Mouse (Mus musculus): ENCODE data around the gene Mdfic. TPM values are rescaled to one million over a fixed set of nuclear protein-coding genes. Genes with fewer than 3 reads are reported as not detected.

Mdfic gene
- polyA plus RNA-seq, 1 experiment from 2014 or later = 6.6 TPM

- Histone ChIP-seq H3K27me3 (replicated peaks; ENCODE audit: low read depth, poor library complexity, severe bottlenecking) (no peaks in the 10 kb centered on the region), H3K27ac (replicated peaks) (no peak overlapping the region), H3K36me3 (replicated peaks) (peaks cover 10% of the 10 kb centered on the region), H3K4me3 (no peak overlapping the region), H3K9me3 (no peaks in the 10 kb centered on the region), H3K4me1 (no peaks in the 10 kb centered on the region)
- WGBS = 82% methylated on average over 8 of the region's 8 CpGs
- no peak for DNase-seq (ENCODE audit: low spot score)
Observed at GRCm38 (mm10) chr6:15770128-15770527, 49.7 kb downstream of the Mdfic start.

GRCm38 (mm10) chr6:15777070-15777469, 56.6 kb downstream of the Mdfic start:
- Histone ChIP-seq H3K9me3 (no peaks in the 10 kb centered on the region), H3K4me3 (no peak overlapping the region), H3K27me3 (replicated peaks; ENCODE audit: low read depth, poor library complexity, severe bottlenecking) (no peaks in the 10 kb centered on the region), H3K36me3 (replicated peaks) (no peaks in the 10 kb centered on the region), H3K4me1 (no peaks in the 10 kb centered on the region), H3K27ac (replicated peaks) (no peak overlapping the region)
- WGBS = 92% methylated on average over 3 of the region's 3 CpGs
- DNase-seq (ENCODE audit: low spot score) = no peak

- no peaks in the 10 kb centered on the region for H3K36me3 ChIP-seq (replicated peaks)
- H3K27me3 ChIP-seq (replicated peaks; ENCODE audit: low read depth, poor library complexity, severe bottlenecking) = no peaks in the 10 kb centered on the region
- no peak overlapping the region for H3K27ac ChIP-seq (replicated peaks)
- no peak for DNase-seq (ENCODE audit: low spot score)
- H3K9me3 ChIP-seq = no peaks in the 10 kb centered on the region
- H3K4me1 ChIP-seq = no peaks in the 10 kb centered on the region
- no peak overlapping the region for H3K4me3 ChIP-seq
Observed at GRCm38 (mm10) chr6:15780127-15780526, 59.7 kb downstream of the Mdfic start.

GRCm38 (mm10) chr6:15780688-15781087, 60.2 kb downstream of the Mdfic start:
- Histone ChIP-seq H3K9me3 (no peaks in the 10 kb centered on the region), H3K27me3 (replicated peaks; ENCODE audit: low read depth, poor library complexity, severe bottlenecking) (no peaks in the 10 kb centered on the region), H3K36me3 (replicated peaks) (no peaks in the 10 kb centered on the region), H3K4me3 (no peak overlapping the region), H3K27ac (replicated peaks) (no peak overlapping the region), H3K4me1 (no peaks in the 10 kb centered on the region)
- WGBS = 95% methylated on average over 2 of the region's 2 CpGs
- DNase-seq (ENCODE audit: low spot score) = no peak

- WGBS = 36% methylated on average over 16 of the region's 16 CpGs
- Histone ChIP-seq H3K27ac (replicated peaks) (peak overlapping the region; percentile 30), H3K27me3 (replicated peaks; ENCODE audit: low read depth, poor library complexity, severe bottlenecking) (no peaks in the 10 kb centered on the region), H3K4me1 (peaks cover 28% of the 10 kb centered on the region), H3K9me3 (no peaks in the 10 kb centered on the region), H3K36me3 (replicated peaks) (no peaks in the 10 kb centered on the region), H3K4me3 (no peak overlapping the region)
- DNase-seq (ENCODE audit: low spot score) = peak; percentile 64
Observed at GRCm38 (mm10) chr6:15789523-15790500, 69.4 kb downstream of the Mdfic start.

- peaks cover 28% of the 10 kb centered on the region for H3K4me1 ChIP-seq
Observed at GRCm38 (mm10) chr6:15792680-15793601, 72.5 kb downstream of the Mdfic start.

GRCm38 (mm10) chr6:15793602-15794345, 73.3 kb downstream of the Mdfic start:
- H3K36me3 ChIP-seq (replicated peaks) = no peaks in the 10 kb centered on the region
- H3K27me3 ChIP-seq (replicated peaks; ENCODE audit: low read depth, poor library complexity, severe bottlenecking) = no peaks in the 10 kb centered on the region
- no peaks in the 10 kb centered on the region for H3K9me3 ChIP-seq
- no peak overlapping the region for H3K27ac ChIP-seq (replicated peaks)
- H3K4me3 ChIP-seq = no peak overlapping the region
- DNase-seq (ENCODE audit: low spot score) = no peak
- H3K4me1 ChIP-seq = peaks cover 24% of the 10 kb centered on the region
- 79% methylated on average over 8 of the region's 8 CpGs for WGBS

More at GRCm38 (mm10) chr6:15792680-15793601, 72.5 kb downstream of the Mdfic start:
- Histone ChIP-seq H3K4me3 (no peak overlapping the region), H3K27ac (replicated peaks) (no peak overlapping the region), H3K27me3 (replicated peaks; ENCODE audit: low read depth, poor library complexity, severe bottlenecking) (no peaks in the 10 kb centered on the region), H3K36me3 (replicated peaks) (no peaks in the 10 kb centered on the region), H3K9me3 (no peaks in the 10 kb centered on the region)
- peak; percentile 14 for DNase-seq (ENCODE audit: low spot score)
- WGBS = 78% methylated on average over 12 of the region's 12 CpGs

GRCm38 (mm10) chr6:15794801-15795200, 74.3 kb downstream of the Mdfic start:
- WGBS = 94% methylated on average over 3 of the region's 3 CpGs
- no peak overlapping the region for H3K4me3 ChIP-seq
- no peak for DNase-seq (ENCODE audit: low spot score)

GRCm38 (mm10) chr6:15807382-15807781, 86.9 kb downstream of the Mdfic start:
- 94% methylated on average over 5 of the region's 5 CpGs for WGBS
- Histone ChIP-seq H3K4me3 (no peak overlapping the region), H3K9me3 (no peaks in the 10 kb centered on the region), H3K4me1 (no peaks in the 10 kb centered on the region), H3K36me3 (replicated peaks) (no peaks in the 10 kb centered on the region), H3K27ac (replicated peaks) (no peak overlapping the region), H3K27me3 (replicated peaks; ENCODE audit: low read depth, poor library complexity, severe bottlenecking) (no peaks in the 10 kb centered on the region)
- DNase-seq (ENCODE audit: low spot score) = no peak

More at GRCm38 (mm10) chr6:15794801-15795200, 74.3 kb downstream of the Mdfic start:
- Histone ChIP-seq H3K27ac (replicated peaks) (no peak overlapping the region), H3K4me1 (peaks cover 19% of the 10 kb centered on the region), H3K36me3 (replicated peaks) (peaks cover 4% of the 10 kb centered on the region; the same call in 1 of the 2 replicates), H3K9me3 (no peaks in the 10 kb centered on the region), H3K27me3 (replicated peaks; ENCODE audit: low read depth, poor library complexity, severe bottlenecking) (no peaks in the 10 kb centered on the region)

GRCm38 (mm10) chr6:15825236-15825635, 104.8 kb downstream of the Mdfic start:
- Histone ChIP-seq H3K4me1 (peaks cover 10% of the 10 kb centered on the region; the same call in 1 of the 2 replicates), H3K9me3 (no peaks in the 10 kb centered on the region), H3K27ac (replicated peaks) (no peak overlapping the region), H3K27me3 (replicated peaks; ENCODE audit: low read depth, poor library complexity, severe bottlenecking) (no peaks in the 10 kb centered on the region), H3K4me3 (no peak overlapping the region), H3K36me3 (replicated peaks) (no peaks in the 10 kb centered on the region)
- DNase-seq (ENCODE audit: low spot score) = no peak
- WGBS = 65% methylated on average over 3 of the region's 3 CpGs

GRCm38 (mm10) chr6:15829812-15830211, 109.4 kb downstream of the Mdfic start:
- no peaks in the 10 kb centered on the region for H3K36me3 ChIP-seq (replicated peaks)
- H3K27me3 ChIP-seq (replicated peaks; ENCODE audit: low read depth, poor library complexity, severe bottlenecking) = no peaks in the 10 kb centered on the region
- WGBS = 80% methylated on average over 2 of the region's 2 CpGs
- DNase-seq (ENCODE audit: low spot score) = no peak
- H3K9me3 ChIP-seq = no peaks in the 10 kb centered on the region
- H3K4me1 ChIP-seq = 0 out of 2 replicates have a peak, but pooled peaks cover 3% of the 10 kb centered on the region
- no peak overlapping the region for H3K4me3 ChIP-seq
- no peak overlapping the region for H3K27ac ChIP-seq (replicated peaks)

GRCm38 (mm10) chr6:15830651-15831050, 110.2 kb downstream of the Mdfic start:
- 93% methylated on average over 1 of the region's 1 CpGs for WGBS
- Histone ChIP-seq H3K36me3 (replicated peaks) (no peaks in the 10 kb centered on the region), H3K4me1 (0 out of 2 replicates have a peak, but pooled peaks cover 3% of the 10 kb centered on the region), H3K27ac (replicated peaks) (no peak overlapping the region), H3K9me3 (no peaks in the 10 kb centered on the region), H3K27me3 (replicated peaks; ENCODE audit: low read depth, poor library complexity, severe bottlenecking) (no peaks in the 10 kb centered on the region), H3K4me3 (no peak overlapping the region)
- no peak for DNase-seq (ENCODE audit: low spot score)
